Mouse (Mus musculus) embryonic facial prominence, embryonic 10.5 days (tissue): ENCODE measurements around the gene Dync1li1. TPM values are rescaled to one million over a fixed set of nuclear protein-coding genes. Genes with fewer than 3 reads are reported as not detected.

Experiments
- DNase-seq: peaks from one replicate; pipeline ENCODE4 v3.0.0-alpha.2; 2017; ENCODE audit warnings: low spot score
- H3K27ac ChIP-seq: fragments of 300-500 bp; sonication (generic); replicated peaks from 2 replicates; pipeline ENCODE4 v1.5.1; 2016; ENCODE audit warnings: mild to moderate bottlenecking
- H3K27me3 ChIP-seq: fragments of 300-500 bp; sonication (generic); replicated peaks from 2 replicates; pipeline ENCODE4 v1.6.1; 2016; ENCODE audit warnings: low read depth, mild to moderate bottlenecking; ENCODE audit not compliant: poor library complexity, severe bottlenecking
- H3K36me3 ChIP-seq: fragments of 300-500 bp; sonication (generic); replicated peaks from 2 replicates; pipeline ENCODE4 v1.6.1; 2016; ENCODE audit warnings: mild to moderate bottlenecking, moderate library complexity
- H3K4me1 ChIP-seq: fragments of 300-500 bp; sonication (generic); 2 replicates; pipeline ENCODE4 v1.6.1; 2016
- H3K4me3 ChIP-seq: fragments of 300-500 bp; sonication (generic); 2 replicates; pipeline ENCODE4 v1.5.1; 2016; ENCODE audit warnings: mild to moderate bottlenecking, moderate library complexity
- H3K9me3 ChIP-seq: fragments of 300-500 bp; sonication (generic); 2 replicates; pipeline ENCODE4 v1.6.1; 2016; ENCODE audit warnings: mild to moderate bottlenecking
- WGBS: fragments of 180-500 bp; shearing (Covaris S2); methylation state at CpG from one replicate; pipeline ENCODE4 v1.1.7; 2016; 5-methylcytosine and 5-hydroxymethylcytosine counted together
- polyA plus RNA-seq: library from polyadenylated mRNA; unstranded; fragments of >200 nt; fragmentation: Nextera tagmentation; extraction: Ambion mirVana; gene quantifications from 2 replicates; pipeline ENCODE4 v1.2.1, GENCODE M21; 2016

The Dync1li1 gene
- polyA plus RNA-seq, 1 experiment from 2014 or later = 84.4 TPM

- DNase-seq = no peak
- Histone ChIP-seq H3K4me1 (no peaks in the 10 kb centered on the region), H3K27ac (no peak overlapping the region), H3K9me3 (no peaks in the 10 kb centered on the region), H3K4me3 (no peak overlapping the region), H3K36me3 (no peaks in the 10 kb centered on the region), H3K27me3 (no peaks in the 10 kb centered on the region)
- 81% methylated on average over 6 of the region's 6 CpGs for WGBS
These were observed 27.6 kb upstream of the Dync1li1 start for GRCm38 (mm10) chr9:114660983-114661382.

DNA sequence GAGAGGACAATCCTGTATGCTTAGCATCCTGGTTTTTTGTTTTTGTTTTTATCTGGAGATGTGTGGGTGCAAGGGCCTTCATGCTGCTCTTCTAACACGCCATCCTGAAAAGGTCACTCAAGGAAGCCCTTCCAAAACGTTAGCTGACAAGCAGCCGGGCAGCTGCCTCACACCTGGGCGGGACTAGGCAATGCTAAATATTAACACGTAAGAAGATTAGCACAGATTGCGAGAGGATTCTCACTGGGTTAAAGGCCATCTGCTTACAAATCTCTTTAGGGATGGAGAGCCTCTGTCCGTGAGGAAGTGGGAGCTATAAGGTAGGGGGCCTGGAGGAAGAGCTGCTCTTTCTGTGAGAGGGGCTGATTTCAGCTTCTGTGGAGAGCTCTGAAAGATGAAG lies 26.6 kb upstream of the Dync1li1 start:
- H3K9me3 ChIP-seq = no peaks in the 10 kb centered on the region

DNA sequence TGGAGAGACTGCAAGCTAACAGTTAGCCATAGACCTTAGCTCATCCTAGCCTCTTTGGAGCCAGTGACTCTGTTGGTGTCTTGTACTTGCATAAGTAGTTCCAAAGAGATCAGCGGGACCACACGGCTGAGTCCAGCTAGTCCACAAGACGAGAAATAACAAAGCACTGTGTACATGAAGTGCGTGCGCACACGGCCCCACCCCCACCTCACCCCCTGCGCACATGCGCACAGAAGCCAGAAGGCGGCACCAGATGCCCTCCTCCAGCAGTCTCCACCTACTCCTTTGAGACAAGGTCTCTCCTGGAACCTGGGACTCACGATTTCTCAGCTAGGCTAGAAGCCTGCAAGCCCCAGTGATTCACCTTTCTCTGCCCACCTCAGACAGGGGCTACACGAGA lies 24.8 kb upstream of the Dync1li1 start:
- no peaks in the 10 kb centered on the region for H3K9me3 ChIP-seq
- DNase-seq = no peak
- 85% methylated on average over 11 of the region's 11 CpGs for WGBS

More for the DNA sequence above, 26.6 kb upstream of the Dync1li1 start:
- WGBS = 65% methylated on average over 7 of the region's 7 CpGs
- Histone ChIP-seq H3K4me3 (no peak overlapping the region), H3K4me1 (no peaks in the 10 kb centered on the region), H3K36me3 (no peaks in the 10 kb centered on the region), H3K27ac (no peak overlapping the region), H3K27me3 (no peaks in the 10 kb centered on the region)
- DNase-seq = no peak

DNA sequence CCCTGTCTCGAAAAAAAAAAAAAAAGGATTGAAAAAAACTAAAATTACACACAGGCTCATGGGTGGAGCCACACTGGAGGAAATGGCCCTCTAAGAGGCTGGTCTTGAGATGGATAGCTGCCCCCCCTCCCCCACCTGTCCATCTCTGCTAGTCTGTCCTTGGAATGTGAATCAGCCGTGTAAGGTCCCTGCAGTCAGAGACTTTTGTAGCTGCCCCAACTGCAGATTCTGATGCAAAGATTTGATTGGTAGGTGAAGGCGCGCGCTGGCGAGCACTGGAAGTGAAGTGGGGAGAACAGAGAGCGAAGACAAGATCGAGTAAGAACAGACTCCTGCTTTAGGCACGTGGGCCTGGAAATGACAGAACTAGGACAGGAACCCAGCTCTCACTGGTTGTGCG lies 21.7 kb upstream of the Dync1li1 start:
- Histone ChIP-seq H3K4me1 (no peaks in the 10 kb centered on the region), H3K27ac (no peak overlapping the region), H3K4me3 (no peak overlapping the region), H3K27me3 (0 out of 2 replicates have a peak, but pooled peaks cover under 1% of the 10 kb centered on the region), H3K36me3 (no peaks in the 10 kb centered on the region), H3K9me3 (peaks cover 3% of the 10 kb centered on the region; the same call in 1 of the 2 replicates)
- 83% methylated on average over 10 of the region's 10 CpGs for WGBS
- no peak for DNase-seq

More for the DNA sequence above, 24.8 kb upstream of the Dync1li1 start:
- no peaks in the 10 kb centered on the region for H3K36me3 ChIP-seq
- H3K27ac ChIP-seq = no peak overlapping the region
- H3K27me3 ChIP-seq = no peaks in the 10 kb centered on the region
- no peak overlapping the region for H3K4me3 ChIP-seq
- H3K4me1 ChIP-seq = no peaks in the 10 kb centered on the region

DNA sequence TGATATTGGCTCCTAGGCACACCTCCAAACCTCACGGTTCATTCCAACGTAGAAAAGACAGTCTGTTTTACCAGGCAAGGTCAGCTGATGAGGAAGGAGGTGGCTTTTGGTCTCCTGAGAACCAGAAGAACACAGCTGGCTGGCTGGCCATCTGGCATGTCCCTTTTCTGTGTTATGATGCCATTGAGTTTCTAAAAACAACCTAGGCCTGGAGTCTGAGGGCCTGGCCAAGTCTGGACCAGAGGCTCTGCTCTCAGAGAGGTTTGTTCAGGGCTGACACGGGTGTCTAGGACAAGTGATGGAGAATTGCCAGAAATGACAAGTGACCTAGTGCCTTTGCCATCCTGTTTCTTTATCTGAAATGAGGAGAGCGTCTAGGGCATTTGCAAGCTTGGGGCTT lies 20.5 kb upstream of the Dync1li1 start:
- DNase-seq = no peak
- WGBS = 85% methylated on average over 4 of the region's 4 CpGs

DNA sequence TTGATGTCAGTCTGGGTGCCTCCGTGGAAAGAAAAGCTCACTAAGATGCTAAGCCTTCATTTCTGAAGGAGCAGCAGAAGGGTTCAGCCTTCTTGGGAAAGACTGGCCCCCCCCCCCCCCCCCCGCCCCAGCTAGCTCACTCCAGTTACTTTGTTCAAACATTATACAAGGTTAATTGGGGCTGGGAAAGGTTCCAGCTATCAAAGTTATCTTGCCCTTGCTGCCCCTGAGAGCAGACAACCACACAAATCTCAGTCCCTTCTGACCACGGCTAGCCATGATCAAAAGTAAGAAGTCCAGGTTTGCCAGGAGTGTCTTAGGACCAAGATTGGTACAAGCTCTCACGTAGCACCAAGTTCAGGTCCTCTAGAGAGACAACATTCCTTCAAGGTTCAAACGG lies 19.6 kb upstream of the Dync1li1 start:
- Histone ChIP-seq H3K4me3 (no peak overlapping the region), H3K27me3 (peaks cover 5% of the 10 kb centered on the region; the same call in 1 of the 2 replicates), H3K9me3 (peaks cover 3% of the 10 kb centered on the region; the same call in 1 of the 2 replicates), H3K27ac (no peak overlapping the region), H3K36me3 (no peaks in the 10 kb centered on the region), H3K4me1 (peaks cover 14% of the 10 kb centered on the region)
- WGBS = 77% methylated on average over 5 of the region's 5 CpGs
- no peak for DNase-seq

More for the DNA sequence above, 20.5 kb upstream of the Dync1li1 start:
- no peaks in the 10 kb centered on the region for H3K36me3 ChIP-seq
- peaks cover 3% of the 10 kb centered on the region; the same call in 1 of the 2 replicates for H3K9me3 ChIP-seq
- H3K27me3 ChIP-seq = 0 out of 2 replicates have a peak, but pooled peaks cover 5% of the 10 kb centered on the region
- peaks cover 6% of the 10 kb centered on the region for H3K4me1 ChIP-seq
- H3K27ac ChIP-seq = no peak overlapping the region
- no peak overlapping the region for H3K4me3 ChIP-seq

GRCm38 (mm10) chr9:114671946-114672345 lies 16.6 kb upstream of the Dync1li1 start:
- no peak overlapping the region for H3K4me3 ChIP-seq
- H3K27ac ChIP-seq = no peak overlapping the region
- peaks cover 3% of the 10 kb centered on the region; the same call in 1 of the 2 replicates for H3K9me3 ChIP-seq
- H3K27me3 ChIP-seq = peaks cover 5% of the 10 kb centered on the region; the same call in 1 of the 2 replicates
- no peak for DNase-seq
- peaks cover 14% of the 10 kb centered on the region for H3K4me1 ChIP-seq
- H3K36me3 ChIP-seq = no peaks in the 10 kb centered on the region
- 80% methylated on average over 1 of the region's 1 CpGs for WGBS

GRCm38 (mm10) chr9:114672703-114673561 lies 15.7 kb upstream of the Dync1li1 start:
- 6% methylated on average over 24 of the region's 24 CpGs for WGBS

GRCm38 (mm10) chr9:114673626-114674025 lies 15.0 kb upstream of the Dync1li1 start:
- no peaks in the 10 kb centered on the region for H3K36me3 ChIP-seq
- H3K27ac ChIP-seq = no peak overlapping the region; the same call in 1 of the 2 replicates
- DNase-seq = no peak
- peaks cover 3% of the 10 kb centered on the region; the same call in 1 of the 2 replicates for H3K9me3 ChIP-seq
- WGBS = 56% methylated on average over 2 of the region's 2 CpGs
- peaks cover 14% of the 10 kb centered on the region for H3K4me1 ChIP-seq
- no peak overlapping the region for H3K4me3 ChIP-seq
- H3K27me3 ChIP-seq = peaks cover 5% of the 10 kb centered on the region; the same call in 1 of the 2 replicates

More at GRCm38 (mm10) chr9:114672703-114673561, 15.7 kb upstream of the Dync1li1 start:
- Histone ChIP-seq H3K27ac (peak overlapping the region; percentile 44; the same call in 1 of the 2 replicates), H3K27me3 (peaks cover 5% of the 10 kb centered on the region; the same call in 1 of the 2 replicates), H3K36me3 (no peaks in the 10 kb centered on the region), H3K4me3 (peak overlapping the region; percentile 54), H3K4me1 (peaks cover 14% of the 10 kb centered on the region), H3K9me3 (peaks cover 3% of the 10 kb centered on the region; the same call in 1 of the 2 replicates)
- peak; percentile 27 for DNase-seq

DNA sequence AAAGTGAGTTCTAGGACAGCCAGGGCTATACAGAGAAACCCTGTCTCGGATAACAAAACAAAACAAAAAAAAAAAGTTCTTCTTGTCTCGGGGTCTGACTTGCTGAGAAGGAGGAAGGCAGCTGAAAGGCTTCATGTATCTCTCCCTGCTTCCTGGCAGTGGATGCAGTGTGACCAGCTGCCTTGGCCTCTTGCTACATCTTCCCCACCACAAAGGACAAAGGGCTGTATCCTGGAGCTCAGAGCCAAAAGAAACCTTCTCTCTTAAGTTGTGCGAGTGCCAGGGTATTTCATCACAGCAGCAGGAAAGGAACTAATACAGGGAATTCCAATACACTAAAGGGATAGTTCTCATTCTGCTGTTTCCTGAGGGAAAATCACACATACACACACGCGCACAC lies 10.0 kb upstream of the Dync1li1 start:
- no peaks in the 10 kb centered on the region for H3K36me3 ChIP-seq
- no peaks in the 10 kb centered on the region; the same call in 1 of the 2 replicates for H3K27me3 ChIP-seq
- DNase-seq = no peak
- H3K9me3 ChIP-seq = no peaks in the 10 kb centered on the region
- peaks cover 2% of the 10 kb centered on the region for H3K4me1 ChIP-seq
- 83% methylated on average over 5 of the region's 5 CpGs for WGBS
- no peak overlapping the region for H3K4me3 ChIP-seq
- no peak overlapping the region for H3K27ac ChIP-seq

DNA sequence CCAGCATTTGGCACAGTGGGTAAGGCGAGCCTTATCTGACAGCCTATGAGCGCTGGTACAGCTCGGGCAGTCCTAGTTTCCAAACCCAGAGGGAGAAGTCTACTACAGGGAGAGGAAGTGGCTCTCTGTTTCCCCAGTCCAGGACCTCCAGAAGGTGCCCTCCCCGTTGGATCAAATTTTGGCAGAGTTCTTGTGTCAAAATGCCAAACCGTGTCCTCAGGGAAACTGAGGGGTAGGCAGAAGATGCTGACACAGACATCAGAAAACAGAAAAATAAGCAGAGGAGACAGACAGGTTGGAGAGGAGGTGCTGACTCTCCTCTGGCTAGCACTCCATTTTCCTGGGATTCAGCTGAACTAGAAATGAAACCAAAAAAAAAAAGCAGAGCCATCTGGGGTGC lies 8.6 kb upstream of the Dync1li1 start:
- Histone ChIP-seq H3K9me3 (no peaks in the 10 kb centered on the region), H3K4me3 (no peak overlapping the region), H3K27me3 (no peaks in the 10 kb centered on the region), H3K27ac (no peak overlapping the region), H3K4me1 (no peaks in the 10 kb centered on the region), H3K36me3 (no peaks in the 10 kb centered on the region)
- WGBS = 83% methylated on average over 5 of the region's 5 CpGs
- DNase-seq = no peak

DNA sequence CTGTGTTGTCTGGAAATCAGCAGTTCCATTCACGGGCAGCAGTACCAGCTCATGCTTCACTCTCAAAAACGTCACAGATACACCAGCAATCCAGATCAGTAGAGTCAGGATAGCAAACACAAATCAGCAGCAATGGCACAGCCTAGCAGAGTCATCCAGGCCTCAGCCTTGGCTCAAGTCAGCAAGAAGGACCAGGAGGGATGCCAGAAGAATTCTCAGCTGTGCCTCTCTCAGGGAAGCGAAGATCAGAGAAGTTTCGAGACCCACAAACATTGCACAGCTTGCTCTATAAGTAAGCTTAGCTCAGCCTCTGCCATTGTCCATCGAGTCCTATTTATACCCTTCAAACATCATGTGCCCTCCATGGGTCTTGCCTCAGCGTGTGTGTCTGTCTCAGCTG lies 8.1 kb upstream of the Dync1li1 start:
- DNase-seq = no peak
- H3K4me1 ChIP-seq = no peaks in the 10 kb centered on the region
- H3K27me3 ChIP-seq = no peaks in the 10 kb centered on the region
- H3K27ac ChIP-seq = no peak overlapping the region
- no peaks in the 10 kb centered on the region for H3K36me3 ChIP-seq
- no peak overlapping the region for H3K4me3 ChIP-seq
- H3K9me3 ChIP-seq = no peaks in the 10 kb centered on the region
- 86% methylated on average over 6 of the region's 6 CpGs for WGBS

GRCm38 (mm10) chr9:114682193-114682592 lies 6.4 kb upstream of the Dync1li1 start:
- 88% methylated on average over 4 of the region's 4 CpGs for WGBS
- Histone ChIP-seq H3K4me3 (no peak overlapping the region), H3K27ac (no peak overlapping the region), H3K27me3 (no peaks in the 10 kb centered on the region), H3K4me1 (no peaks in the 10 kb centered on the region), H3K9me3 (no peaks in the 10 kb centered on the region), H3K36me3 (no peaks in the 10 kb centered on the region)
- DNase-seq = no peak
